Comparison of ENCODE assay signal across 9 mouse cellular contexts in the genomic region with DNA sequence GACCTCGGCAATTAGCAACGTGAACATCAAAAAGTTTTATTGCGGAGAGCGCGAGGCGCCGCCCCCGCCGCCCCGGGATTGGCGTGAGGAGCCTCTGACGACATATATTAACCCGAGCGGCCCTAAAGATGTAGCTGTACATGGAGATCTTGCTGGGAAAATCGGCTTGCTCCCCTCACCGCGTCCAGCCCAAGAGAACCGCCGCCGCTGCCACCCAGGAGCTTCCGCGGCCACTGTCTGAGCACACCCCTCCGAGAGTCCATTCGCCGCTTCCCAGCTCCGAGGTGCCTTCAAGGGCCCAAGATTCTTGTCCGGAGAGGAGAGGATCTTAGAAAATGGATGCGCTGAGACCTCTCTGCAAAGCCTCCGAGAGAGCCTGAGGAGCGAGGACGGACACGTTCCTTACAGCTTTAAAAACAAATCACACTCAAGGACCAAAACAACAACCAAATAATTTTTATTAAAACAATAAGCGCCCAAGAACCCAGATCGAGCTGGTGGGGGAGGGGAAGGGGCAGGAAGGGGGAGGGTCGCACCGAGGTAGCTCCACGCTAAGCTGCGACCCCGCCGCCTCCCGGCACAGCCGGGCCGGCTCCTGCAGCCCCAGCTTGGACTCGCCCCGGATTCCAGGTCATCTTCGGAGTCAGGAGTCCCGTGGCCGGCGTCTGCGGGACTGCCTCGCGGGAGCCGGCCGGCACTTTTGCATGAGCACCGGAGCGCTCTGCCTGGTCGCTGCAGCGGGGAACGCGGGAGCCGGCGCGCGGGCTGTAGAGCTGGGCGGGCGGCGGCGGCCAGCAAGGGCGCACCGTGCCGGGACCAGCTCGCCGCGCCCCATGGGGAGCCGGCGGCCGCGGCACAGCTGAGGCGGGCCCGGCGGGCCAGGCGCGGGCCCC. TPM values are rescaled to one million over a fixed set of nuclear protein-coding genes. Genes with fewer than 3 reads are reported as not detected.
A peak's percentile ranks its signal among the peaks of the same experiment; 100 is the strongest.
DNase-seq lines count a peak whose midpoint lies in the region; ATAC-seq and TF ChIP-seq lines count a peak whose summit lies in the region.
"Had no signal": no experiment of that assay in that cellular context is flagged by ENCODE, and none has a peak within 500 bp of the region (broad histone marks: within the 10 kb centered on the region; RNA-seq: fewer than 3 reads in every experiment).

Gene Hand2 (plus strand): TSS at position 133 of the 893 bp plus-strand sequence.

- TF ChIP-seq CTCF in heart, adult 2 months (IDR thresholded peaks at IDR 0.05) = no peak

- peak; percentile 54 for ATAC-seq in neural tube, embryonic 13.5 days (ENCODE audit: low read depth)

- no peaks in the 10 kb centered on the region for H3K9me3 ChIP-seq in limb, embryonic 10.5 days (replicated peaks)
- no peaks in the 10 kb centered on the region for H3K9me3 ChIP-seq in neural tube, embryonic 13.5 days

- peak within 1 kb of the TSS; percentile 97 for H3K27ac ChIP-seq in heart, adult 2 months
- peak within 1 kb of the TSS; percentile 99 for H3K27ac ChIP-seq in limb, embryonic 10.5 days
- H3K27ac ChIP-seq in neural tube, embryonic 13.5 days (replicated peaks) = no peak within 1 kb of the TSS

- no peak for TF ChIP-seq EP300 in heart, adult 2 months (IDR thresholded peaks at IDR 0.05; ENCODE audit: insufficient read depth, low read depth, low read length)

- DNase-seq in R1 (ENCODE audit: low read depth, low spot score) = peak; percentile 49
- peak; percentile 26 to 30 for DNase-seq in adrenal gland, postnatal 36 days
- peak; percentile 83 to 88 for DNase-seq in heart, adult 2 months
- DNase-seq in limb, embryonic 10.5 days (ENCODE audit: low spot score) = peak; percentile 84
- DNase-seq in left cerebral cortex, adult 9 months (ENCODE audit: low spot score in 2 of 2) = no peak
- no peak for DNase-seq in frontal cortex, postnatal 25 days (ENCODE audit: low spot score in 2 of 2)
- no peak for DNase-seq in layer of hippocampus, adult 9-11 months

- peak; percentile 86 for TF ChIP-seq POLR2A in heart, adult 2 months (IDR thresholded peaks at IDR 0.05; ENCODE audit: insufficient read depth, low read depth, low read length)

- H3K4me3 ChIP-seq in heart, adult 2 months = peak within 1 kb of the TSS; percentile 78
- H3K4me3 ChIP-seq in limb, embryonic 10.5 days = peak within 1 kb of the TSS; percentile 89
- H3K4me3 ChIP-seq in neural tube, embryonic 13.5 days = peak within 1 kb of the TSS; percentile 26

- WGBS in heart, adult 2 months = under 1% methylated on average over 83 of the region's 83 CpGs
- WGBS in limb, embryonic 10.5 days = under 1% methylated on average over 74 of the region's 83 CpGs
- under 1% methylated on average over 68 of the region's 83 CpGs for WGBS in neural tube, embryonic 13.5 days

- H3K27me3 ChIP-seq in heart, adult 2 months (ENCODE audit: control insufficient read depth, insufficient read depth, low read length) = peaks cover 2% of the 10 kb centered on the region
- peaks cover 85% of the 10 kb centered on the region for H3K27me3 ChIP-seq in limb, embryonic 10.5 days (ENCODE audit: low read depth, poor library complexity, severe bottlenecking)
- H3K27me3 ChIP-seq in neural tube, embryonic 13.5 days = peaks cover 99% of the 10 kb centered on the region

- H3K4me2 ChIP-seq in neural tube, embryonic 13.5 days = peak within 1 kb of the TSS; percentile 49

- H3K79me2 ChIP-seq in heart, adult 2 months (replicated peaks; ENCODE audit: control insufficient read depth, insufficient read depth, low read length) = no peaks in the 10 kb centered on the region

- H3K9ac ChIP-seq in heart, adult 2 months (ENCODE audit: low read depth, low read length) = peak within 1 kb of the TSS; percentile 85
- peak within 1 kb of the TSS; percentile 4; the same call in 1 of the 2 replicates for H3K9ac ChIP-seq in neural tube, embryonic 13.5 days

- H3K4me1 ChIP-seq in heart, adult 2 months (ENCODE audit: control insufficient read depth, insufficient read depth, low read length) = no peaks in the 10 kb centered on the region; the same call in 1 of the 2 replicates
- peaks cover 50% of the 10 kb centered on the region for H3K4me1 ChIP-seq in limb, embryonic 10.5 days
- H3K4me1 ChIP-seq in neural tube, embryonic 13.5 days (replicated peaks) = peaks cover 15% of the 10 kb centered on the region

- H3K36me3 ChIP-seq in heart, adult 2 months (ENCODE audit: control insufficient read depth, insufficient read depth, low read length) = no peaks in the 10 kb centered on the region; the same call in 1 of the 2 replicates
- peaks cover 24% of the 10 kb centered on the region for H3K36me3 ChIP-seq in limb, embryonic 10.5 days
- H3K36me3 ChIP-seq in neural tube, embryonic 13.5 days = no peaks in the 10 kb centered on the region

- intact Hi-C loops in heart, adult 2 months (cut with DNase I) = no loop called here

RNA-seq across cellular contexts. Expression of gene Hand2, which starts in this region (rescaled TPM):
- 10 to 100 TPM; 26.4 to 27.5 TPM for total RNA-seq in adrenal gland, postnatal 36 days (2021)
- total RNA-seq in heart, adult 2 months (2021) = 10 to 100 TPM; 62.1 to 63.9 TPM
- 10.3 and 14.8 TPM in 2 replicates for polyA plus RNA-seq in heart, adult 2 months (2012; rRNA removed)
- polyA plus RNA-seq in limb, embryonic 10.5 days (2016; fragmentation: Nextera tagmentation; extraction: Ambion mirVana) = 9.8 and 10.1 TPM in 2 replicates
- polyA plus RNA-seq in neural tube, embryonic 13.5 days (2015; fragmentation: Nextera tagmentation; extraction: Ambion mirVana) = 0.08 TPM in 1 of 2 replicates, not detected in the other
- polyA plus RNA-seq: cerebellum, adult 2 months had no signal

Comparison
In these comparisons a context has a peak if more than half of its experiments do, and no peak if none do; other contexts are left out.
1. Peak in ATAC-seq, H3K4me3 ChIP-seq, H3K9ac ChIP-seq and H3K4me2 ChIP-seq in neural tube, embryonic 13.5 days; RNA of the gene not detected or under 1 TPM.
2. DNase-seq: peak in R1 (single experiment), adrenal gland, postnatal 36 days (2 of 2), heart, adult 2 months (2 of 2) and limb, embryonic 10.5 days (single experiment); none in left cerebral cortex, adult 9 months (0 of 2), frontal cortex, postnatal 25 days (0 of 2) and layer of hippocampus, adult 9-11 months (single experiment).
3. H3K4me3 ChIP-seq: peak in every context shown above with its lines; median percentile 89 in limb, embryonic 10.5 days; 78 in heart, adult 2 months; 26 in neural tube, embryonic 13.5 days.